Mouse (Mus musculus) heart, postnatal 0 days (tissue): ENCODE results near the gene Grk4. TPM values are rescaled to one million over a fixed set of nuclear protein-coding genes. Genes with fewer than 3 reads are reported as not detected.
A peak's percentile ranks its signal among the peaks of the same experiment; 100 is the strongest.

ENCODE experiments used
- ATAC-seq: fragments of 200-750 bp; cut with Nextera tagmentation; 2 replicates; pipeline ENCODE4 v1.8.0; 2017; ENCODE audit warnings: low read depth, moderate number of reproducible peaks, moderate library complexity; ENCODE audit not compliant: insufficient read depth
- DNase-seq: peaks from one replicate; pipeline ENCODE4 v3.0.0-alpha.2; 2016; ENCODE audit warnings: low spot score
- H3K27ac ChIP-seq: fragments of 300-500 bp; sonication (generic); 2 replicates; pipeline ENCODE4 v1.5.1; 2014; ENCODE audit warnings: low read depth, mild to moderate bottlenecking
- H3K27me3 ChIP-seq: fragments of 300-500 bp; sonication (generic); 2 replicates; pipeline ENCODE4 v1.6.1; 2014; ENCODE audit warnings: low read length, mixed read lengths; ENCODE audit not compliant: control insufficient read depth, insufficient read depth
- H3K36me3 ChIP-seq: fragments of 300-500 bp; sonication (generic); replicated peaks from 2 replicates; pipeline ENCODE4 v1.6.1; 2014; ENCODE audit warnings: low read length, mixed read lengths; ENCODE audit not compliant: control insufficient read depth, insufficient read depth
- H3K4me1 ChIP-seq: fragments of 300-500 bp; sonication (generic); 2 replicates; pipeline ENCODE4 v1.6.1; 2014; ENCODE audit warnings: antibody characterized with exemption; ENCODE audit not compliant: control insufficient read depth, insufficient read depth
- H3K4me2 ChIP-seq: fragments of 300-500 bp; sonication (generic); 2 replicates; pipeline ENCODE4 v1.6.1; 2014; ENCODE audit warnings: low read depth, mild to moderate bottlenecking, low read length, moderate library complexity
- H3K4me3 ChIP-seq: fragments of 300-500 bp; sonication (generic); 2 replicates; pipeline ENCODE4 v1.5.1; 2014; ENCODE audit warnings: low read depth, low read length
- H3K9ac ChIP-seq: fragments of 300-500 bp; sonication (generic); replicated peaks from 2 replicates; pipeline ENCODE4 v1.6.1; 2014; ENCODE audit warnings: low read depth, low read length, mixed read lengths
- H3K9me3 ChIP-seq: fragments of 300-500 bp; sonication (generic); replicated peaks from 2 replicates; pipeline ENCODE4 v1.6.1; 2016; ENCODE audit warnings: low read length; ENCODE audit not compliant: control insufficient read depth
- CTCF ChIP-seq: IDR thresholded peaks from 2 replicates; pipeline ENCODE4 v1.5.1; 2016; ENCODE audit warnings: antibody characterized with exemption, control low read depth, low read depth
- EP300 ChIP-seq: IDR thresholded peaks from 2 replicates; pipeline ENCODE4 v1.6.1; 2016; ENCODE audit warnings: antibody characterized with exemption, low read depth
- WGBS: fragments of 180-500 bp; shearing (Covaris S2); extraction: QIAGEN DNeasy Blood & Tissue Kit; methylation state at CpG from one replicate; pipeline ENCODE4 v1.1.7; 2014; 5-methylcytosine and 5-hydroxymethylcytosine counted together
- polyA plus RNA-seq: library from polyadenylated mRNA; unstranded; fragments of >200 nt; fragmentation: Nextera tagmentation; extraction: Ambion mirVana; gene quantifications from 2 replicates; pipeline ENCODE4 v1.2.1, GENCODE M21; 2015
- total RNA-seq: library from RNA; depleted of rRNA; stranded (reverse); fragments of >200 nt; gene quantifications from 2 replicates; pipeline ENCODE4 v1.2.3, GENCODE M21; 2014; ENCODE audit warnings: low replicate concordance

Gene Grk4
- total and polyA plus RNA-seq, 2 experiments from 2014 or later: 1.4 TPM; not detected in 1

GRCm38 (mm10) chr5:34636481-34637287, 23.5 kb upstream of the Grk4 start, which contains the start of gene Mfsd10:
Gene Mfsd10, minus strand, starts transcription at chr5:34637212.
- no peaks in the 10 kb centered on the region for H3K9me3 ChIP-seq
- H3K36me3 ChIP-seq: peaks cover 57% of the 10 kb centered on the region
- H3K27me3 ChIP-seq: no peaks in the 10 kb centered on the region
- ATAC-seq (peak; percentile 88), DNase-seq (peak; percentile 84)
- peak; percentile 32; the same call in 1 of the 2 replicates for TF ChIP-seq CTCF
- TF ChIP-seq EP300: no peak
- H3K4me1 ChIP-seq: no peaks in the 10 kb centered on the region
- WGBS: under 1% methylated on average over 48 of the region's 48 CpGs
- peak within 1 kb of the TSS; percentile 92 for H3K4me2 ChIP-seq
- H3K4me3 ChIP-seq: peak within 1 kb of the TSS; percentile 71
- H3K27ac ChIP-seq: peak within 1 kb of the TSS; percentile 73
- peak within 1 kb of the TSS; percentile 66 for H3K9ac ChIP-seq

GRCm38 (mm10) chr5:34637591-34638156, 22.5 kb upstream of the Grk4 start:
- Histone ChIP-seq H3K4me3 (no peak overlapping the region), H3K27ac (0 out of 2 replicates have a peak overlapping the region, but pooled peaks have one; percentile 73), H3K36me3 (peaks cover 51% of the 10 kb centered on the region), H3K9me3 (no peaks in the 10 kb centered on the region), H3K9ac (peak overlapping the region; percentile 66; the same call in 1 of the 2 replicates), H3K4me2 (peak overlapping the region; percentile 92), H3K27me3 (no peaks in the 10 kb centered on the region), H3K4me1 (no peaks in the 10 kb centered on the region)
- no peak for ATAC-seq
- TF ChIP-seq EP300: no peak
- no peak for TF ChIP-seq CTCF
- WGBS: 70% methylated on average over 7 of the region's 7 CpGs
- DNase-seq: no peak

DNA sequence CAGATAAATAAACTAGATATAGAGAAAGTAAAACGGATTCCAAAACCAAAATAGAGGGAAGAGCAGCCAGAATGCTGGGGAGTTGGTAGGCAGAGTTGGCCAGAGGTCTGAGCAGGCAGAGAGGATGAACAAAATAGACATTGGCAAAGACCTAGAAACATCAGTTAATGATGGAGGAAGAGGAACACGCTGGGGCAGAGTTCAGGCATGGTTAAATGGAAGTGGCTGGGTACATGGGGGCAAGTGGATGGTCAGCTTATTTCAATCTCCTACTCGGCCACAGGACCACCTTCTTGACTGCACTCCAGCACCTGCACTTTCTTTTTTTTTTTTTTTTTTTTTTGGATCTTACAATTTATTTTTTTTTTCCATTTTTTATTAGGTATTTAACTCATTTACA, 18.2 kb upstream of the Grk4 start:
- WGBS: 81% methylated on average over 3 of the region's 3 CpGs
- TF ChIP-seq CTCF (no peak), EP300 (no peak)

GRCm38 (mm10) chr5:34642932-34643331, 17.2 kb upstream of the Grk4 start:
- Histone ChIP-seq H3K4me1 (no peaks in the 10 kb centered on the region), H3K27ac (no peak overlapping the region), H3K9me3 (no peaks in the 10 kb centered on the region), H3K4me3 (no peak overlapping the region), H3K4me2 (no peak overlapping the region), H3K27me3 (no peaks in the 10 kb centered on the region), H3K36me3 (peaks cover 76% of the 10 kb centered on the region), H3K9ac (no peak overlapping the region)
- TF ChIP-seq EP300 (no peak), CTCF (peak; percentile 74)
- WGBS: 64% methylated on average over 5 of the region's 5 CpGs
- DNase-seq: peak; percentile 71
- peak; percentile 84; the same call in 1 of the 2 replicates for ATAC-seq

More for the DNA sequence above, 18.2 kb upstream of the Grk4 start:
- H3K4me3 ChIP-seq: no peak overlapping the region
- H3K4me1 ChIP-seq: no peaks in the 10 kb centered on the region
- H3K36me3 ChIP-seq: peaks cover 67% of the 10 kb centered on the region
- ATAC-seq (no peak), DNase-seq (no peak)
- H3K27ac ChIP-seq: no peak overlapping the region
- no peaks in the 10 kb centered on the region for H3K9me3 ChIP-seq
- H3K4me2 ChIP-seq: no peak overlapping the region
- no peaks in the 10 kb centered on the region for H3K27me3 ChIP-seq
- H3K9ac ChIP-seq: no peak overlapping the region

DNA sequence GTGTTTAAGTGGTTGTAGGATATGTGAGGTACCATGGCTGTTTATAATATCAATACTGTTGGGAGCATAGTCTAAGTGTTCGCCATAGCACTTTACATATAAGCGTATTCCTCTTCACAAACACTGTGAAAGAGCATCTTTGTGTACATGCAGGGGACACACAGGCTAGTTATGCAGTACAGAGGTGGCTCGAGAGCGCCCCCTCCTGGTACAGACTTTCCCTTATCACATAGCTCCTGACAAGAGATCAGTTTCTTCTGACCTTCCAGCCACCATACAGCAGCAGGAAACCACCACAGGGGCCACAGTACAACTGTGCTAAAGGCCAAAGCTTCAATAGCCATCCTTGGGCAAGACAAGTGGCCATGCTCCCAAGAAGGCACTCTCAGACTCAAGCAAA, 12.6 kb upstream of the Grk4 start:
- no peak for TF ChIP-seq EP300
- TF ChIP-seq CTCF: peak; percentile 67
- no peak overlapping the region for H3K9ac ChIP-seq
- no peak overlapping the region for H3K4me2 ChIP-seq
- no peak overlapping the region for H3K27ac ChIP-seq
- WGBS: 48% methylated on average over 4 of the region's 4 CpGs
- DNase-seq (no peak), ATAC-seq (no peak)
- H3K36me3 ChIP-seq: peaks cover 89% of the 10 kb centered on the region
- no peaks in the 10 kb centered on the region for H3K4me1 ChIP-seq
- no peak overlapping the region for H3K4me3 ChIP-seq
- H3K9me3 ChIP-seq: no peaks in the 10 kb centered on the region
- H3K27me3 ChIP-seq: no peaks in the 10 kb centered on the region
